Mouse (Mus musculus) ZHBTc4 (cell line): Measurements from ENCODE around the gene Rgs16.
A peak's percentile ranks its signal among the peaks of the same experiment; 100 is the strongest.

Experiments used
- DNase-seq: peaks from one replicate; pipeline ENCODE4 v3.0.0-alpha.2; 2011; ENCODE audit warnings: low read depth, low spot score

Rgs16 gene

DNA sequence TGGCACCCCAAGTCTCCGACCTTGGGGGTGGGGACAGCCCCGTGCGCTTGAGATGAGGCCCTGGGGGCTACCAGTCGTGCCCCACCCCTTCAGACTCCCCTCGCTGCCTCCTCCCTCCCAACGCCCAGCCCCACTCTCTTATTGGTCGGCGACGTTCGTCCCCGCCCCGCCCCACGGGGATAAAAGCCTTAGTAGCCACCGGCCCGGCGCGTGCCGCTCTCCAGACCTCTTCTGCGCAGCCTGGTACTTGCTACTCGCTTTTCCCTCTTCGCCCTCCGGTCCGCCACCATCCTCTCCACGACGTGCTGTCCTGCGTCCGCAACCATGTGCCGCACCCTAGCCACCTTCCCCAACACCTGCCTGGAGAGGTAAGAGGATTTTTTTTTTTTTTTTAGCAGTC is at the start of gene Rgs16:
Rgs16 (plus strand) TSS at position 205 of the 400 bp plus-strand sequence.
- DNase-seq: peak; percentile 89

- DNase-seq: no peak
These were observed 47.6 kb upstream of the Rgs16 start for GRCm38 (mm10) chr1:153692526-153692925.

DNA sequence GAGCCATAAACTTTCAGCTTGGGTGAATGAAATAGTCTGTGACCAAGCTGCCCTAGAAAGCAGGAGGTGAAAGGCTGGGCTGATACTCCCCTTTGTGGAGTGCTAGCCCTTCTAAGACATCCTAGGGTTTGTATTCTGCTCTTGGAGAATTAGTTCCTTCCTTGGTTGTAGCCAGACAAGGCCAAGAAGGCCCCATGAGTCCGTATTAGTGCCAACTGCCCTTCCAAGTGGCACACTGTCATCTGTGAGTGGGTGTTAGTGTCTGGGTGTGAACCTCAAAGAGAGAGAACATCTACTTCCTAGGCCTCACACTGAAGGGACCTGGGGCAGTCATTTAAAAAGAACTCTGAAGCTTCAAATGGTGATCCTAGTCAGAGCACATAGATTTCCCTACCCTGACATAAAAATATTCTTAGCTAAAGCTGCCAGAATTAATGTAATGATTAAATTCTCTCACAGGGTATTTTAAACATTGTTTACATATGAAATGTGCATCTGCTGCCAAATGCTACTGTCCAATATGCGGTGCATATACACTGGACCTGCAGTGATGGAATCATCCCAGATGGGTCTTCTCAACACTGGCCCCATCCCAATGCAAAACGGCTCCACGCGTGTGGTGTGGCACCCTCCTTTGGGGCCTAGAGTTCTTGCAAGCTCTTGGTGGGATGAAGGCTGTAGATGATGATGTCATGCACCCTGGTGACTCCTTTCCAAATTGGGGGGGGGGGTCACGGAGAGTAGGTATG is 45.6 kb upstream of the Rgs16 start:
- DNase-seq: no peak

- no peak for DNase-seq
These were observed 44.8 kb upstream of the Rgs16 start for GRCm38 (mm10) chr1:153695398-153695797.

- no peak for DNase-seq
These were observed 44.1 kb upstream of the Rgs16 start for GRCm38 (mm10) chr1:153696093-153696492.

- DNase-seq: no peak
These were observed 43.6 kb upstream of the Rgs16 start for GRCm38 (mm10) chr1:153696541-153696940.

DNA sequence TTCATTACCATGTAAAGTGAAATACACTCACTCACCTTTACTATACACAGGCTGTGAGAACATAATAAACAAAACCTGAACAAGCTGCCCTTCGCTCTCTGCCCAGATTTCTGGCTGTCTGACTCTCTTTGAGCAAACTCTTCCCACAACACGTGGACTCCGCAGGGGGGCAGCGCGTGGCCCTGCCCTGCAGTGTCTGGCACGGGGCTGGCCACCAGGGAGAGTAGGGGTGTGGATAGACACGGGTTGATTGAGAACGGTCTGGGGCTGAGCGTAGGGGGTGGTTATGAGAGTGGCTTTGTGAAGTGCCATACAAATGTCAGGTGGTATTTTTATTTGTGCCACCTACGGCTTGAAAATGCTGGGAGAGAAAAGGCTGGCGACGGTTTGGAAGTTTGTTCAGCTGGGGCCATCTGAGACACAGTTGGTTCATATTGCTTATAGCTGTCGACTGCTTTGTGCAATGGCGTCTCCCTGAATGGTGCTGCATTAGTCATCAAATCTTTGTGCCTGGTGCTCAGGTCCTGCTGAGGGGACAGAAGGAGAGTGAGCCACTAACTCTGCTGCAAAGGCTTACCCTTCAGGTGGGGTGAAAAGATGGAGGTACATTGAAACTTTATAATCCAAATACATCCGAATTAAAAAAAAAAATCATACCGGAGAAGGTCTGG is 42.4 kb upstream of the Rgs16 start:
- peak; percentile 62 for DNase-seq

GRCm38 (mm10) chr1:153698311-153699084 is 41.7 kb upstream of the Rgs16 start:
- no peak for DNase-seq

DNA sequence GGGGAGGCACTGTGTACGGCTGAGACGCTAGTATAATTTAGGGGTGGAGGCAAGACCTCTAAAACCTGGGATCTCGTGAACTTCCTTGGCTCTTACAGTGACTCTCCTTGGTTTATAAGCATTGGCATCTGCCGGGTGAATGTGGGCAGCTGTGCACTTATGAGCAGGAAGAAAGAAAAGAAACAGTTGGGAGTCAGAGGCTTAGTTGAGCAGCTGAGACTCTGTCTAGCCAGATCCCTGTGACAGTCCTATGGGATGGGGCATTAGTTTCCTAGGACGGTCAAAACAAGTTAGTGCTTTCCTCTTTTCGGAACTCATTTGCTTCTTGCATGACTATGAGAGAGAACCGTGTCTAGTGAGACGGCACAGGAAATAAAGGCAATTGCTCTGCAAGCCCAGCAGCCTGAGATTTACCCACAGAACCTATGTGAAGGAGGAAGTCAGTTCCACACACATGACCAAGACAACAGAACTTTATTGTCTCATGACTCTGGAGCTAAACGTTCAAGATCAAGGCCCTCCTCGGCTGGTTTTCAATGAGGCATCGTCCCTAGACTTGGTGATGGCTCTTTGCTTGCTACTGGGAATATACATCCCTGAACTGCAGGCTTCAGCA is 39.6 kb upstream of the Rgs16 start:
- DNase-seq: no peak

GRCm38 (mm10) chr1:153701461-153701860 is 38.7 kb upstream of the Rgs16 start:
- no peak for DNase-seq

GRCm38 (mm10) chr1:153702166-153702852 is 37.8 kb upstream of the Rgs16 start:
- no peak for DNase-seq

GRCm38 (mm10) chr1:153702853-153703410 is 37.2 kb upstream of the Rgs16 start:
- no peak for DNase-seq

GRCm38 (mm10) chr1:153703445-153703991 is 36.6 kb upstream of the Rgs16 start:
- no peak for DNase-seq

DNA sequence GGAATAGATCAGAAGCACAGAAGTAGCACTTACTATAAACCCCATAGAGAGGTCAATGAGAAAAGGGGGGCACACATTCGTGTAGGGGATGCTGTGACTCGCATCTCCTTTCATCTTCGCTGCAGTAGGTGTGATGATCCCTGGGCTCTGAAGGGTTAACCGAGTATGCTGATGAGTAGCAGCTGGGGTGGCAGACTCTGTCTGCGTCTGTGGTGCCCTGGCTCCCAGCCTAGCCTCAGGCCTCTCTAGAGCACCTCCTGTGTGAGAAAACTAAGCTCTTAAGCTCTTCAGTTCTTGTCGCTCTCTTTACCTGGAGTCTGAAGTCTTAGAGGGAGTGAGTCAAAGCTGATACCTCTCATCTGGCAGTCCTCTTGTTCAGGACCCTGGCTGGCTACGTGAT is 36.0 kb upstream of the Rgs16 start:
- DNase-seq: no peak

GRCm38 (mm10) chr1:153704996-153705395 is 35.2 kb upstream of the Rgs16 start:
- peak; percentile 78 for DNase-seq

DNA sequence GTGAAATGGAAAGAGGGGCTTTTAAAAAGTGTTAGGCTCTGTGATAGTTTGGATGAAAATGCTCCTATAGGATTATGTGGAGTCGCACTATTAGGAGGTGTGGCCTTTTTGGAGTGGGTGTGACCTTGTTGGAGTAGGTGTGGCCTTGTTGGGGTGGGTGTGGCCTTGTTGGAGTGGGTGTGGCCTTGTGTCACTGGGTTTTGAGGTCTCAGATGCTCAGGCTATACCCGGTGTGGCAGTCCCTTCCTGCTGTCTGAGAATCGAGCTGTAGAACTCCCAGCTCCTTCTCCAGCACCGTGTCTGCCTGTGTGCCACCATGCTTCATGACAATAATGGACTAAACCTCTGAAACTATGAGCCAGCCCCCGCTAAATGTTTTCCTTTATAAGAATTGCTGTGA is 31.5 kb upstream of the Rgs16 start:
- peak; percentile 34 for DNase-seq

- DNase-seq: no peak
These were observed 30.7 kb upstream of the Rgs16 start for GRCm38 (mm10) chr1:153709451-153709850.

GRCm38 (mm10) chr1:153711544-153712262 is 28.4 kb upstream of the Rgs16 start:
- no peak for DNase-seq

DNA sequence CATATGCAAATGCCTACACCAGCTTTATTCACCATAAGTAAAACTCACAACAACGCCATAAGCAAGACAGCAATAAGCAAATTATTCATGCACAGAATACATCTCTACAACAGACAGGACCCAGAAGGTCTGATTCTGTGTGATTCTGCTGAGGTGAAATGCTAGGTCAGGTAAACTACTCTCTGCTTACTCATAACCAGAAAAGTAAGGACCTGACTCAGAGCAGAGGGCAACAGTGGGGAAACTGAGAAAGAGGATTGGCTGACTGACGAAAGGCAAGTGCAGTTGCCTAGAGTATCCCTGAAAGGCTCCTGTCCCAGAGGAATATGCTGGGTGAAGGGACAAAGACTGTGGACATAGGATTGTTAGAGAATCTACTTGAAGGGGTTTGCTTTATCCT is 27.5 kb upstream of the Rgs16 start:
- DNase-seq: no peak

- no peak for DNase-seq
These were observed 22.2 kb upstream of the Rgs16 start for GRCm38 (mm10) chr1:153717990-153718389.
